Mouse (Mus musculus) stomach, embryonic 15.5 days (tissue): Measurements from ENCODE around the gene Gstm4. TPM values are rescaled to one million over a fixed set of nuclear protein-coding genes. Genes with fewer than 3 reads are reported as not detected.
A peak's percentile ranks its signal among the peaks of the same experiment; 100 is the strongest.

Experiments
- ATAC-seq: fragments of 200-750 bp; cut with Nextera tagmentation; 2 replicates; pipeline ENCODE4 v1.8.0; 2017; ENCODE audit warnings: low read depth, moderate number of reproducible peaks, moderate TSS enrichment; ENCODE audit not compliant: insufficient read depth, low FRiP score
- H3K27ac ChIP-seq: fragments of 300-500 bp; sonication (generic); 2 replicates; pipeline ENCODE4 v1.5.1; 2015; ENCODE audit warnings: mild to moderate bottlenecking, inconsistent platforms
- H3K27me3 ChIP-seq: fragments of 300-500 bp; sonication (generic); replicated peaks from 2 replicates; pipeline ENCODE4 v1.6.1; 2015; ENCODE audit warnings: inconsistent platforms
- H3K36me3 ChIP-seq: fragments of 300-500 bp; sonication (generic); 2 replicates; pipeline ENCODE4 v1.6.1; 2015; ENCODE audit warnings: inconsistent platforms
- H3K4me1 ChIP-seq: fragments of 300-500 bp; sonication (generic); 2 replicates; pipeline ENCODE4 v1.6.1; 2015; ENCODE audit warnings: inconsistent platforms
- H3K4me2 ChIP-seq: fragments of 300-500 bp; sonication (generic); 2 replicates; pipeline ENCODE4 v1.6.1; 2015; ENCODE audit warnings: mild to moderate bottlenecking, inconsistent platforms
- H3K4me3 ChIP-seq: fragments of 300-500 bp; sonication (generic); replicated peaks from 2 replicates; pipeline ENCODE4 v1.5.1; 2015; ENCODE audit warnings: inconsistent platforms
- H3K9ac ChIP-seq: fragments of 300-500 bp; sonication (generic); 2 replicates; pipeline ENCODE4 v1.6.1; 2015; ENCODE audit warnings: inconsistent platforms
- H3K9me3 ChIP-seq: fragments of 300-500 bp; sonication (generic); 2 replicates; pipeline ENCODE4 v1.6.1; 2016; ENCODE audit warnings: inconsistent platforms
- WGBS: fragments of 180-500 bp; shearing (Covaris S2); methylation state at CpG from one replicate; pipeline ENCODE4 v1.1.7; 2015; 5-methylcytosine and 5-hydroxymethylcytosine counted together
- polyA plus RNA-seq: library from polyadenylated mRNA; unstranded; fragments of >200 nt; fragmentation: Nextera tagmentation; extraction: Ambion mirVana; gene quantifications from 2 replicates; pipeline ENCODE4 v1.2.1, GENCODE M21; 2015

The Gstm4 gene
- 23.0 and 28.8 TPM in 2 replicates for polyA plus RNA-seq

DNA sequence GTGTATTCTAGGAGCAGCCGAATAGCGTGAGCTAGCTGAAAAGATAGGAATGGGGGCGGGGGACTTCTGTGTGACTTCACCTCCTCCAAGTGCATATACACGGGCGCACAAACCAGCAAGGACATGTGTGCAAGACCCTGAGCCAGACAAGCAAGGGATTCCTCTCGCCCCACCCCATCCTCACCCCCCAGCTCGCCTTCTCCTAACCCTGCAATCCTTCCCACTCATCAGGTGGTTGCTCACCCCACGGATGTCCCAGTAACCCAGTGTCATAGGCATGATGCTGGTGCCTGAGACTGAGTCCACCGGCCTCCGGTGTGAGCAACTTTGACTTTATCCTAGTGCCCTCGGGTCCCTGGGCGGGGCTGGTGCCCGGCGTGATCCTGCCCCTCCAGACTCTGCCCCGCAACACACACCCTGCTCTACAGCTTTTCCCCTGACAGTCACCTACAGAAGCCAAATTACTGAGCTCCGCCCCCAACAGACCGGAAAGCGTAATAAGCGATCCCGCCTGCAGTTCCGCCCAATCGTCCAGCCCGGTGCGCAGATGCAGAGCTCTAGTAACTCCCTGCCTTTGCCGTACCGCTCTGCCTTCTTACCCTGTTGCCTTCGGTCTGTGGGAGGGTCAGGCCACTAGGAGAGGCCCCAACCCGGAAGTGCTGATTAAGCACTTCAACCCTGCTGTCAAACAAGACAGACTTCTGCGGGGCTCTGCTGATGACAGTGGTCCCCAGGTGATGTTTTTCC, at the start of gene Gstm4:
TSS of gene Gstm4 (minus strand) at position 501 of the 747 bp plus-strand sequence.
- H3K27ac ChIP-seq = peak within 1 kb of the TSS; percentile 70
- ATAC-seq = peak; percentile 92
- H3K4me1 ChIP-seq = no peaks in the 10 kb centered on the region
- H3K4me2 ChIP-seq = peak within 1 kb of the TSS; percentile 90
- peak within 1 kb of the TSS; percentile 44; the same call in 1 of the 2 replicates for H3K9ac ChIP-seq
- WGBS = 4% methylated on average over 29 of the region's 29 CpGs
- no peaks in the 10 kb centered on the region for H3K9me3 ChIP-seq
- H3K27me3 ChIP-seq = no peaks in the 10 kb centered on the region
- H3K36me3 ChIP-seq = no peaks in the 10 kb centered on the region
- H3K4me3 ChIP-seq = peak within 1 kb of the TSS; percentile 53

DNA sequence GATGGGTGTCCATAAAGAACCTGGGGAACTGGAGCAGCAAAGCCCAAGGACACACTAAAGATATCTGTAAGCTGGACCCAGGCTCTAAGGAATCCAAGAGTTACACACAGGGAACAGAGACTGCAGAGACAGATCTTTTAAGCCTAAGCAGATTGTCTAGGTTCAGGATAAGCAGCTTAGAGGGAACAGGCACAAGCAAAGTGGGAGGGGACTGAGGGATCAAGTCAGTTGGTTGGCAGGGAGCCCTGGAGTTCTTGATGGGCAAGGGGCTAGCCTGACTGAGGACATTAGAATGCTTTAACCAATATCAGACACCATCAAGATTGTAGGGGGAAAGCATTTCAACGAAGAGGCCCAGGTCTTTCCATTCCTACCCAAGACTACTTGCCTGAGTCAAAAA, 49.5 kb upstream of the Gstm4 start:
- Histone ChIP-seq H3K36me3 (no peaks in the 10 kb centered on the region), H3K4me2 (no peak overlapping the region), H3K9ac (no peak overlapping the region), H3K9me3 (no peaks in the 10 kb centered on the region), H3K4me3 (no peak overlapping the region), H3K27ac (no peak overlapping the region), H3K27me3 (no peaks in the 10 kb centered on the region), H3K4me1 (peaks cover 3% of the 10 kb centered on the region; the same call in 1 of the 2 replicates)
- WGBS = 80% methylated on average over 1 of the region's 1 CpGs
- ATAC-seq = no peak

DNA sequence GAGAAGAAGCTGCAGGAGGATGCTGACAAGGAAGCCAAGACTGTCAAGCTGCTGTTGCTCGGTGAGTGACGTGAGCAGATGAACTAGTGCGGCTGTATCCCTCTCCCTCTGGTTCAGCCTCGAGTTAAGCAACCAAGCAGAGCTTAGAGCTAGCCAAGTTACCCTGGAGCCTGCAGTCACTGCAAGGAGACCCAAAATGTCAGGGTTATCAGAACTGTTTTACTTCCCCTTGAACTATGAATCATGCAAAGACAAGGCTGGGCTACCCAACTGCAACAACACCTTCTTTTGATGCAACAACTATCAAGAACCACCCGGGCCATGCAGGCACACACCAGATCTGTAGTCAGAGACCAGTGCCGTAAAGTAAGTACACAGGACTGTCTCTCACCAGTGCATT, 48.6 kb upstream of the Gstm4 start:
- Histone ChIP-seq H3K27ac (no peak overlapping the region), H3K27me3 (no peaks in the 10 kb centered on the region), H3K4me3 (no peak overlapping the region), H3K9me3 (no peaks in the 10 kb centered on the region), H3K4me1 (peaks cover 10% of the 10 kb centered on the region; the same call in 1 of the 2 replicates), H3K36me3 (no peaks in the 10 kb centered on the region), H3K9ac (no peak overlapping the region), H3K4me2 (no peak overlapping the region)
- no peak for ATAC-seq
- 69% methylated on average over 6 of the region's 6 CpGs for WGBS

DNA sequence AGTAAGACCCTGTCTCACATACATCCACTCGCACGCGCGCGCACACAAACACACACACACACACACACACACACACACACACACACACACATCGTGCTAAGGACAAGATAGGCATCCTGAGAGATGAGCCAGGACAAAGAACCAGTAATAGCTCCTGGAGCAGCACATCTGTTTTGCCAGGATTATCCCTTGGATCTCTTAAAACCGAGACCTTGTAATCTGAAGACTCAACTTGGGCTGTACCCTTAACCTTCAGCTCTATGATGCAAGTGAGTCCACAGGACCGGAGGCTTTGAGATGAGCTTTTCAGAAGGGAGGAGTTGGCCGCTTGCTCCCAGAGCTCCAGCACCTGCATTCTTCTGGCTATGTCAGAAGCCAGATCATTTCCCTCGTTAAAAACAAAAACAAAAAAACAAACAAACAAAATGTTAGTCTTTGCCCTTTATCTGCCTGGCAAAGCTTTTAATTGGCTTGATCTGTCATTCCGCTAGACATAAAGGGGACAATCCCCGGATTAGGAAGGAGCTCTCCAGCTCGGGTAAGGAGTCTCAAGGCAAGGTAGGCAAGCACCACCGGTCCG, 47.9 kb upstream of the Gstm4 start, which contains the start of gene Gnat2:
TSS of gene Gnat2 (plus strand) at position 254 of the 580 bp plus-strand sequence.
- Histone ChIP-seq H3K9ac (no peak within 1 kb of the TSS), H3K4me1 (peaks cover 10% of the 10 kb centered on the region; the same call in 1 of the 2 replicates), H3K36me3 (no peaks in the 10 kb centered on the region), H3K4me3 (no peak within 1 kb of the TSS), H3K27me3 (no peaks in the 10 kb centered on the region), H3K9me3 (no peaks in the 10 kb centered on the region), H3K4me2 (no peak within 1 kb of the TSS), H3K27ac (no peak within 1 kb of the TSS)
- WGBS = 80% methylated on average over 15 of the region's 15 CpGs
- ATAC-seq = no peak

DNA sequence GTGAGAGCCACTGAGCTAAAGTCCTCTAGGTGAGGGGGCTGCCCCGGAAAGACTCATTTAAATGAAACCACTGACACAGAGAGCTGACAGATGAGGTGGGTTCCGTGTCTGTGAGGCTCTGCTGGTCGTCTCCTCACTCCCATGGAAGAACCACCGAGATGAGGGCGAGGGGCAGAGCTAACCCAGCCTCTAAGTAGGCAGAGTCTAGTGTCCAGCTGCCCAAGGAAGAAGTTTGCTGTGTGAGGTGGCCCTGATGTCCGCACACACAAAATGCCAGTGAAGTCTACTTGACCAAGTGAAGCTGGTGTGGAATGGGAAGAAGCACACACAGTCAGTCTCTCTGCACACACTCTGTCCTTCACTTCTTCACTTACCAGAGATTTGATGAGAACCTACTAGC, 47.3 kb upstream of the Gstm4 start:
- no peak overlapping the region for H3K4me2 ChIP-seq
- H3K27me3 ChIP-seq = no peaks in the 10 kb centered on the region
- WGBS = 71% methylated on average over 6 of the region's 6 CpGs
- H3K9ac ChIP-seq = no peak overlapping the region
- peaks cover 10% of the 10 kb centered on the region; the same call in 1 of the 2 replicates for H3K4me1 ChIP-seq
- no peak overlapping the region for H3K27ac ChIP-seq
- no peak overlapping the region for H3K4me3 ChIP-seq
- H3K36me3 ChIP-seq = no peaks in the 10 kb centered on the region
- H3K9me3 ChIP-seq = no peaks in the 10 kb centered on the region
- no peak for ATAC-seq

DNA sequence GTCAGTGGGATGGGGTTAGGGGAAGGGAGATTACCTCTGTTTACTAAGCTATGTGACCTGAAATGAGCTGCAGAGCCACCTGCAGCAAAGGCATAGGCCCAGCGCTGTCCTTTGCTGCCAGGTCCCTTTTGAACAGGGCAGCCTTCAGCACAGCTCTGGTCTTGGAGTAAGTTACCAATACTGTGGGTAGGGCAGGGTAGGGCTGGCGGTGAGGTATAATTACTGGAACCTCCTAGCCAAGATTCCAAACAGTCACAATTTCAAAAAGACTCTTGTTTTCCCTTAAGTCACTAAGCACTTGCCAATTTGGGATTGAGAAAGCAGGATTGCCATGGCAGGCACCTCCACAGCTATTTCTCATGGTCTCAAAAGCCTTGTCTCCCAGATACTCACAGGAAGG, 45.9 kb upstream of the Gstm4 start:
- no peaks in the 10 kb centered on the region for H3K9me3 ChIP-seq
- H3K27me3 ChIP-seq = no peaks in the 10 kb centered on the region
- no peaks in the 10 kb centered on the region for H3K36me3 ChIP-seq
- no peak overlapping the region for H3K4me2 ChIP-seq
- peaks cover 10% of the 10 kb centered on the region for H3K4me1 ChIP-seq
- H3K9ac ChIP-seq = no peak overlapping the region
- H3K4me3 ChIP-seq = no peak overlapping the region
- no peak for ATAC-seq
- WGBS = 75% methylated on average over 2 of the region's 2 CpGs
- peak overlapping the region; percentile 17; the same call in 1 of the 2 replicates for H3K27ac ChIP-seq

DNA sequence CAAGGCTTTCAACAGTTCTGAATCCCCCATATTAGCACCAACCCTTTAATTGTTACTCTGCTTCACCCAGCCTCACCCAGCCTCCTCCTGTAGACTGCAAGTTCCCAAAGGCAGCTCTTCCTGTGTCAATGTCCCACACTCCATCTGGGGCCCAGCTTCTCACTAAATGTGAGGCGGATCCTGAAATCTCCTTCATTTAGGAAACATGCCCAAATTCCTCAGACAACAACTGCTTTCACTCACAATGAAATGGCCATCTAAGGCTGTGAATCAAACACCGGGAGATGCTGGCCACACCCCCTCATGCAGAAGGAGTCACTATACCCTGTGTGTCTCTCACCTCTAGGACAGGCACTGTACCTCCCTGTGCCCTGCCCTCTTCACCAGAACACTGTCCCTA, 45.2 kb upstream of the Gstm4 start:
- no peaks in the 10 kb centered on the region for H3K36me3 ChIP-seq
- H3K9ac ChIP-seq = no peak overlapping the region
- peaks cover 10% of the 10 kb centered on the region for H3K4me1 ChIP-seq
- peak overlapping the region; percentile 55; the same call in 1 of the 2 replicates for H3K27ac ChIP-seq
- H3K4me3 ChIP-seq = no peak overlapping the region
- no peaks in the 10 kb centered on the region for H3K27me3 ChIP-seq
- H3K4me2 ChIP-seq = no peak overlapping the region
- H3K9me3 ChIP-seq = no peaks in the 10 kb centered on the region
- 36% methylated on average over 2 of the region's 2 CpGs for WGBS
- ATAC-seq = no peak

DNA sequence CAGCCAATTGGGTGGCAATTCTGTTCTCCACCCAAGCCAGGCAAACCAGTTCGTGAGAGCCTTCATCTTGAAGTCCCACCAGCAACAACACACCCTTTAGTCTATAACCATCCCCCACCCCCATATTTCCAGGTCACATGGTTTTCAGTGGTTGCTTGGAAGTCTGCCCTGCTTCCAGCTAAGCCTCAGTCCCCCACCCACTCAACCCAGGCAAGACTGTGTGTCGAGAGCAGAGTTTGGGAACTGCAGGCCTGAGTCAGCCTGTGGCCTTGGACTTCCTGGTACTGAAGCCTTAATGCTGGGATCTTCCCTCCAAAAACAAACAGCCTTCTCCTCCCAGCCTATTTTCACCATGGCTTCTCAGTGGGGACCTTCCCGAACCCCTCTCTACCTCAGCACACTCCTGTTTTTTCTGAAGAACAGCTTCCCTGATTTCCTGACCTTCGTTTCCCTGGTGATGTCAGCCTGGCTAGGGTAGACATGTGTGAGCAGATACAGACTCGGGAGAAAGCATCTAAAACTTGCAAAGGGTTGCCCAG, 44.2 kb upstream of the Gstm4 start:
- H3K4me3 ChIP-seq = no peak overlapping the region
- peaks cover 19% of the 10 kb centered on the region for H3K4me1 ChIP-seq
- no peaks in the 10 kb centered on the region for H3K36me3 ChIP-seq
- H3K4me2 ChIP-seq = no peak overlapping the region
- no peak for ATAC-seq
- H3K27ac ChIP-seq = 0 out of 2 replicates have a peak overlapping the region, but pooled peaks have one; percentile 19
- no peak overlapping the region for H3K9ac ChIP-seq
- H3K27me3 ChIP-seq = no peaks in the 10 kb centered on the region
- WGBS = 36% methylated on average over 5 of the region's 5 CpGs
- H3K9me3 ChIP-seq = no peaks in the 10 kb centered on the region

DNA sequence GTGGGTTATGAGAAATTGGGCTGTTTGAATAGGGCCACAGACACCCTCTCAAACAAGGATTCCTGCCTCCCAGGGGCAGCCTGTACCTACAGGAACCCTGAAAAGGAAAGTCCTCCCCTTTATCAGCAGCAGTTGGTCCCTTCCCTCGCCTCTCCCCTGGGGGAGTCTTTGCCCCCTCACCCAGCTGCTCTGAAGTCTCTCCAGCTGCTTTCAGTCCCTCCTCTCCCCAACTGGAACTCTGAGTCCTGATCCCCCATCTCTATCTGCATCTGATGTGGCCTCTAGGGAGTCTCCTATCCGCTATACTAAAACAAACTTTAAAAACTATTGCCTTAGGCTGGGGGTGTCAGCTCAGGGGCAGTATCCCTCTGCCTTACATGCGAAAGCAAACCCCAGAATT, 42.6 kb upstream of the Gstm4 start:
- 75% methylated on average over 3 of the region's 3 CpGs for WGBS
- Histone ChIP-seq H3K9me3 (no peaks in the 10 kb centered on the region), H3K4me1 (peaks cover 34% of the 10 kb centered on the region), H3K4me3 (no peak overlapping the region), H3K27ac (0 out of 2 replicates have a peak overlapping the region, but pooled peaks have one; percentile 96), H3K9ac (no peak overlapping the region), H3K27me3 (no peaks in the 10 kb centered on the region), H3K4me2 (peak overlapping the region; percentile 95; the same call in 1 of the 2 replicates), H3K36me3 (no peaks in the 10 kb centered on the region)
- ATAC-seq = no peak

DNA sequence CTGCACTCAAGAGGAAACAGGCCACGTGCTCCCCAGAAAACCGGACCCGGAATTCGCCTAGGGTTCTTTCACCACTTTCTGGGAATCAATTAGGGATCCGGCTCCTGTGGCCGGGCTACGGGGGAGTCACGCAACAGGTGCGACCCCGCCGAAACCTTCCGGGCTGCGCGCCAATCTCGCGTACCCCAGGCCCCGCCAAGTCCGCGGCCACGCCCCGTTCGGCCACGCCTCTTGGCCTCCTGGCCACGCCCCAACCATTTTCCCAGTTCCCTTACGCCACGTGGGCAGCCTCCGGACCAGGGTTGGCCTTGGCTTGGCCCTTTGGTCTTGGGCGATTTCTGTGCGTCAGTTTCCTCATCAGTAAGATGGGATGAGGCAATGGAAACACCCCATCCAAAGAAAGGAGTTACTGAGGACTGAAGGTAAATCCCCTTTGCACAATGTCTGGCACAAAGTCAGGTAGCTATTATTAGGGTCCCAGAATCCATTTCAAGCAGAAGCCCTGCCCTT, 41.8 kb upstream of the Gstm4 start, which contains the start of gene Ampd2:
TSS of gene Ampd2 (minus strand) at position 182 of the 510 bp plus-strand sequence.
- WGBS = under 1% methylated on average over 29 of the region's 29 CpGs
- peaks cover 42% of the 10 kb centered on the region for H3K4me1 ChIP-seq

DNA sequence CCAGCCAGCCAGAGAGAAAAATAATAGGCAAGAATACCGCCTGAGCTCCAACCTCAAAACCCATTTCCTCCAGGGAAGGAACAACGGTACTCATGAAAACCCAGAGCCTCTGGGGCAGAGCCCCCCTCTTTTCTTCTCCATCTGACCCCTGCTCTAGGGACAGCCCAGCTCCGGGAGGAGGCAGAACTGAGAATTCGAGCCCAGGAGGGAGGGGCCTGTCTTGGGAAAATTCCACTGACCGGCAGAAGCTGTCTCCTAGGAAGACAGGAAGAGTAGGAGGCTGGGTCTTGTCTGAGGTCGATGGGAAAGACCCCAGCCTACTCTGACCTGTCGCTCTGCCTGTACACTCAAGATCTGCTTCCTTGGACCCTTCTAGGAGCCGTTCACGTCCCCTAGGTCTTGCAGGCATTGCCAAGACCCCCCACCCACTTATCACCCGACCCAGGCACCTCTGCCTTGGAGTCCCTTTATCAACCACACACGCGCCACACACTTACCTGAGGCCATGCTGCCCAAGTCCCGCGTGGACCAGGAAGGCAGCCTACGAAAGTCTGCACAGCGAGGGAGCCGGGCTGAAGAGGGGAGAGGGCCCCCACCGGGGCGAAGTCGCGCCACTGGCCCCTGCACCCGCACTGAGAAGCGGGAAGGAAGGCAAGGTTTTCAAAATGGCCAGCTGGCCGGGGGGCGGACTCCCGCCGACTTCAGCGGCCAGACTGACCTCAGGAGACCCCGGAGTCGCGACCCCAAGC, 41.2 kb upstream of the Gstm4 start:
- Histone ChIP-seq H3K27me3 (no peaks in the 10 kb centered on the region), H3K4me2 (peak overlapping the region; percentile 95), H3K4me3 (peak overlapping the region; percentile 60), H3K9ac (peak overlapping the region; percentile 35), H3K9me3 (no peaks in the 10 kb centered on the region), H3K4me1 (peaks cover 43% of the 10 kb centered on the region), H3K27ac (peak overlapping the region; percentile 96), H3K36me3 (no peaks in the 10 kb centered on the region)
- WGBS = under 1% methylated on average over 31 of the region's 31 CpGs
- peak; percentile 75 for ATAC-seq

More for the DNA sequence above, 41.8 kb upstream of the Gstm4 start, which contains the start of gene Ampd2:
- Histone ChIP-seq H3K27ac (peak within 1 kb of the TSS; percentile 96), H3K27me3 (no peaks in the 10 kb centered on the region), H3K9ac (peak within 1 kb of the TSS; percentile 35), H3K9me3 (no peaks in the 10 kb centered on the region), H3K4me3 (peak within 1 kb of the TSS; percentile 60), H3K36me3 (no peaks in the 10 kb centered on the region), H3K4me2 (peak within 1 kb of the TSS; percentile 95)
- ATAC-seq = no peak
